Mouse (Mus musculus) adrenal gland, postnatal 14 days (tissue): ENCODE measurements around the gene Cap1. TPM values are rescaled to one million over a fixed set of nuclear protein-coding genes. Genes with fewer than 3 reads are reported as not detected.
A peak's percentile ranks its signal among the peaks of the same experiment; 100 is the strongest.

Experiments used
- DNase-seq: peaks from one replicate; pipeline ENCODE4 v3.0.0; 2021; ENCODE audit warnings: mixed read lengths
- long read RNA-seq, 2 experiments: library from polyadenylated mRNA; stranded (forward); transcript quantifications; one replicate each; pipeline ENCODE4 v2.0.0; 2021
- total RNA-seq: library from RNA; stranded (reverse); gene quantifications from 2 replicates; pipeline ENCODE4 v1.2.3, GENCODE M21; 2021

Gene Cap1
- total RNA-seq: 125 and 139 TPM in 2 replicates
- long read RNA-seq, experiment 1, transcript Cap1-201 (13 exons, 2,620 nt): minor isoform, 5 of 47 reads
- long read RNA-seq, experiment 1, transcript Cap1-202 (13 exons, 2,737 nt): minor isoform, 8 of 47 reads
- long read RNA-seq, experiment 1, transcript Cap1-203 (13 exons, 2,768 nt): major isoform, 19 of 47 reads
- long read RNA-seq, experiment 1, partial matches to known transcripts: 1 of 47 reads
- long read RNA-seq, experiment 1, other reads (novel, unspliced or antisense): 14 of 47 reads
- long read RNA-seq, experiment 2, transcript Cap1-202 (13 exons, 2,737 nt): major isoform, 13 of 36 reads
- long read RNA-seq, experiment 2, transcript Cap1-203 (13 exons, 2,768 nt): minor isoform, 10 of 36 reads
- long read RNA-seq, experiment 2, partial matches to known transcripts: 4 of 36 reads
- long read RNA-seq, experiment 2, other reads (novel, unspliced or antisense): 5 of 36 reads

DNA sequence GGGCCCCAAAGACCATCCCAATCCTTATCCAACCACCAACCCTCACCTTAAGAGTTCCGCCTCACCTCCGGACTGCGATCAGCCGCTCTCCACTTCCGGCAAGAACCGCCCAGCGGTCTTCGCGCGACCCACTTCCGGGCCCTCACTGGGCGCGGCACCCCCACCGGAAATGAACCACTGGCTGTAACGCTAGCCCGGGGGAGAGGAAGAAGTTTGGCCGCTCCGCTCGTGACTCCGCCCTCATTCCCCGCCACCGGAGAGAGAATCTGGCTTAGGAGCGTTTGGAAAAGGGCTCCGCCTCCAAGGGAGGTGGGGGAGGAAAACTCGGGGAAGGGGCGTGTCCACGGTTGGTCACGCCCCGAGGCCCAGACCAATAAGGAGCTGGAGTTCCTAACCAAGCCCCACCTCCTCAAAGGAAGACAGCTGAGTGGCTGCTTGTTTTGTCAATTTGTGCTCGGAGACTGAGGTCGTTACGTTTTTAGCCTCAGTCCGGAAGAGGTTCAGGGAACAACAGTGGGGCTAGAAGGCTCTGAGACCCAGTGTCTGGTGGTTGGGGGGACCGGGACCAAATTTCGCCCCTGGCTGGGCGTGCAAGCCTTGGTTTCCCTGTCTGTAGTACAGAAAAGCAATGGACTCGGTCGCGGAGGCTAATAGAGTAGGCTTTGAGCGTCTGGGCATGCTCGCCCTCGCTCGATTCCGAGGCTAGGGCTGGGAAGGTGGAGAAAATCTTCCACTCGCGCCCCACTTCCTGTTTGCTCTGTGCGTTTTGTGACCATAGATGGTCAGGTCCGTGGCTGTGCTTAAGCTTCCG lies at the start of gene Cap1:
Cap1 (minus strand) TSS at position 289 of the 811 bp plus-strand sequence.
- DNase-seq: peak; percentile 99

DNA sequence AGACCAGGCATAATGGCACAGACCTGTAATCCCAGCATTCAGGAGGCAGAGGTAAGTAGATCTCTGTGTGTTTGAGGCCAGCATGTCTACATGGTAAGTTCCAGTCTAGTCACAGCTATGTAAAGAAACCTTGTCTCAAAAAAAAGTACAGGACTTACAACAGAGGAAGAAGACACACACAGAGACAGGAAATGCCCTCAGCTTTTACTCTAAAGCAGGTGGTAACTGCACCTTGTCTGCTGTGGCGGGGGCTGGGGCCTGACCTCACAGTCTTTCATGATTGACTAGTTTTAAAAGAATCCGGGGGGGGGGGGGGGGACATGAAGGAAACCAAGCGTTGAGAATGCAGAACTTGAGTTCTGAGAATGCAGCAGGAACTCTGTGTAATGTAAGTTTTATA lies 48.0 kb upstream of the Cap1 start:
- DNase-seq: peak; percentile 13

DNA sequence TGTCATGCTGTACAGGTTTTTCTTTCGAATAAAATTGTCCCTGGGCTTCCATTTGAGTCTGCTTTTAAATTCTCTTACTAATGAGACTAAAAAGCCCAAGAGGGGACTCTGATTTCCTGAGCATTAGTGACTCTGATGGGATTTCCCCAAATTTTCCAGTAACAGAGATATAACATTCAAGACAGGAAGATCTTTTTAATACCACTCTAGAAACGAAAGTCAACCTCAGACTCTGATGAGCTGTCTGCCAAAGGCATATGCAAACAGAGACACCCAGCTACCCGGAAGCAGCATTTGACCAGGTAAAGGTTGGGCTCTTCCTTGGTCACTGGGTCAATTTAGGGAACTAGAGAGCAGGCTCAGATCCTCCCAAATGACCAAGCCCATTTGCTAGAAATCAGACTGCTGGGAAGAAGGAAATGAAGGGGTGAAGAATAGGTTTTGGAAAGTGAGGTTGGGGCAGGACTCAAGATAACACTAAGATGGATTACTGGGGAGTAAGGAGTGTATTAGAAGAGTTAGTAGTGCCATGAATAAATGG lies 47.3 kb upstream of the Cap1 start:
- no peak for DNase-seq

DNA sequence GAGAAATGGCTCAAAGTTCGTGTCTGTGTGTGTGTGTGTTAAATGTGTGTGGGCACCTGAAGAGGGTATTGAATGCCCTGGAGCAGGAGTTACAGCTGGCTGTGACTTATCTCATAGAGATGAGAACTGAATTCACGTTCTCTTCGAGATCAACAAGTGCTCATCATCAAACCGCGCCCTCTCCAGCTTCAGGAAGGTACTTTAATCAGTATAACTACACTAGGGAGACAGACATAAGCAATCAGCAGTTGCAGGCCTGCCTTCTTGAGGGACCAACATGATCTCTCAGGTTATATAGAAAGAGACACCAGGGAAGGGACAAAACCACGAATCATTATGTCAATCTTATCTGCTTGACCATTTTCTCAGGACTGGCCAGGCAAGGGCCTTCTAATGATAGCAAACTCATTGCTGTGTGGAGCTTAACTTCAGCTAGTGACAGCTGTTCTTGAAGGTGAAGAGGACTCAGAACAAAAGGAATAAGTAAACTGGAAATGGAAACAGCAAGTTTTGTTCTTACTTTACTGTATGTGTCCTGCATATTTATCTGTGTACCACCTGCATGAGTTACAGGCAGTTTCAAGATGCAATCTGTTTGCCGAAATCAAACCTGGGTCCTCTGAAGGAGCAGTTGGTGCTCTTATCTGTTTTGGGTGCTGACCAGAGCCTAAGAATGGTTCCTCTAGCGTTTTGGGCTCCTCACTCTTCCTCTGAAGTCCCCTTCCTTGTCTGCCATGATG lies 46.6 kb upstream of the Cap1 start:
- DNase-seq: no peak

DNA sequence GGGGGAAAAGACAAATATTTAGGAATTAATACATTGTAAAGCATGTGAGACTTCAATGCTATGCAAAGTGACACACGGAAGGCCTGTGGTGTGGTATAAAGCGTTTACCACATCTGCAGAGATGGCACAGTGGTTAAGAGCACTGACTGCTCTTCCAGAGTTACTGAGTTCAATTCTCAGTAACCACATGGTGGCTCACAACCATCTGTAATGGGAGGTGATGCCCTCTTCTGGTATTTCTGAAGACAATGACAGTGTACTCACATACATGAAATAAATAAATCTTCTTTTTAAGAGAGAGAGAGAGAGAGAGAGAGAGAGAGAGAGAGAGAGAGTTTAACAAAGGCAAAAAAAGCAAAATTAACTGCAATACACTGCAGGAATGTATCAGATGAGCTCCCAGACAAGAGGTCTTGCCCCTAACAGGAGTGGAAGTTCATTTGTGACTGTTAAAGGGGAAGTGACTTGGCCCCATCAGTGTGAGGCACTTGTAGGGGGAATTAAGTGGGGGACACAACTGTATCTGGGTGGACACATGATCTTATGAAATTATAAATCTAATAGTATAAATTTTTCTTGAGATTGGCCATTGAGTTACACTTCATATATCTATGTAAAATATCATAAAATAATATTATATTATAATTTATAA lies 45.2 kb upstream of the Cap1 start:
- no peak for DNase-seq

DNA sequence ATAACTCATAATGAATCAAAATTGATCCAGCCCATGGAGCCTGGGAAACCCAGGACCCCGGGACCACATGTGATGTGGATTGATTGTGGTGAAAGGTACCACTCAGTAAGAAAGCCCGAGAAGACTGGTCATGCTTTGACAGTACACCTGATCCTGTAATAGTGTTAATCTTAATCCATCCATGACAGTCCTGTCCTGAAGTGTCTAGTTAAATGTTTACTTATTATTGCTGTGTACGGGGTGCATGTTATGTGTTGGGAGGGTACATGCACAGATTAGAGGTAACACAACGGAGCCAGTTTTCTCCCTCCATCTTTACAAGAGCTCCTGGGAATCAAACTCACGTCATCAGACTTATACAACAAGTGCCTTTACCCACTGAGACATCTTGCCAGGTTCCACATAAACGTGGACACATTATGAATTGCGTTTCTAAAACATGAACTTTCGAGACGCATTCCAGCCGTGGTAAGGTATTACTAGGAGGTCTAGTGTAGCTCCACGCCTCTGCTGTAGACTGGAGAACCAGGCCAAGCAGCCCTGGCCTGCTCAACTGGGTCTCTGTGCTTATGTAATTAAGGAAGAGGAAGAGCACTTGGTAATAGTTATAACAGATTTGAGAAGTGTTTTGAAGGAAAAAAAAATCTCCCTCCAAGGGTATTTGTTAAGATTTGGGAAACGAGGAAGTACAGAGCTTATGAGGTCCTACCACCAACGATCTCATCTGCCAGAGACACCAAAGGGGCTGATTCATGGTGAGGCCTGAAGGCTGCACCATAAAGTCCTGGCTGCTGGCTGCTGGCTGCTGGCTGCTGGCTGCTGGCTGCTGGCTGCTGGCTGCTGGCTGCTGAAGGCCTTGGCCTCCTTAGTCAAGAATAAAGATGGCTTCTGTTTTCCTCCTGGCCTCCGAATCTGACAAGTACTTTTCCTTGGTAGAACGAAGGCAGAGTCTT lies 37.8 kb upstream of the Cap1 start:
- DNase-seq: no peak

DNA sequence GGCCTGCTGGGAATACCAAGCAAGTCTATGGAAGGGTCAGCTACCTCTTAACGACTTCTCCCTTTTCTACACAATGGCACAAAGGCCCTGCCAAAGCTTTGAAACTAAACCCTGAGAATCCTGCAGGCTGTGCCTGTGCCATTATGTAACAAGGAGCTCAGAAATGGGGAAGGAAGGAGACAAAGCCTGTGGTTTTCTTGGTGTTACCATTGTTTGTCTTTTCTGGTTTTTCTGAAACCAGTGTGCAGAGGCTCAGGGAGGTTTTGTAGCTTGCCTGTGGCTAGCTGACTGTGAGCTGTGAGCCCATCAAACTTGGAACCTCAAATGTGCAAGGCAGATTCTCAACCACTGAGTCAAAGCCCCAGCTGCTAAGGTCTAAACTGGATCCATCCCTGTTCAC lies 37.0 kb upstream of the Cap1 start:
- no peak for DNase-seq

DNA sequence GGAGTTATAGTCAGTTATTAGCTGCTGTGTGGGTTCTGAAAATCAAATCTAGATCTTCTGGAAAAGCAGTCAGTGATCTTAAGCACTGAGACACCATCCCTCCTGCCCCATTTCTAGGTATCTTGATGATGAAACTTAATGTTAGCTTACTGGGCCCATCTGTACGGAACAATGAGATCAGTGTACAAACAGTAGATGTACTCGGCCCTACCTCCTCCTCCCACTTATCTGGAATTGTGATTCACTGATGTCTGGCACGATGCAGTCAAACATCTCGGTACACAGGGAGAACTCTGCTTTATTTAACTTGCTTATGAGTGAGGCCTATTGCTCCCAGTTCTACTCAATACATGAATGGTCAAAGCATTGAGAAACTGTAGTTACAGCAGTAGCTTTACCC lies 30.1 kb upstream of the Cap1 start:
- no peak for DNase-seq

DNA sequence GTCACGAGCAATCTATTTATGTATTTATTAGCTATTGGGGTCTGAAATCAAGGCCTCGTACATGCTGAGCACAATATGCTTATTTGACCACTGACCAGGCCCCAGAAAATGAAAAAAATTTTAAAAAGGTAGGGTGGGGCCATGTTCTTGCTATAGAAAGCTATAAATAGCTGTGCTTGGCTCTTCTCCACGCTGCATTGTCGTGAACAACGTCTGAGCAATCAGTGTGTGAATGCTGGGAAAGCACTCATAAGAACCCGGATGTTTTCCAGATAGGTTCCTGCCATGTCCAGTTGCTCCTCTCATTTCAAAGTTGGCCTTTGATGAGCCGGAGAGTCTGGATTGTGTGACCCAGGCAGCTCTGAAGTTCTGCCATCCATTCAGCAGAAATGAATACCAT lies 28.3 kb upstream of the Cap1 start:
- DNase-seq: no peak

DNA sequence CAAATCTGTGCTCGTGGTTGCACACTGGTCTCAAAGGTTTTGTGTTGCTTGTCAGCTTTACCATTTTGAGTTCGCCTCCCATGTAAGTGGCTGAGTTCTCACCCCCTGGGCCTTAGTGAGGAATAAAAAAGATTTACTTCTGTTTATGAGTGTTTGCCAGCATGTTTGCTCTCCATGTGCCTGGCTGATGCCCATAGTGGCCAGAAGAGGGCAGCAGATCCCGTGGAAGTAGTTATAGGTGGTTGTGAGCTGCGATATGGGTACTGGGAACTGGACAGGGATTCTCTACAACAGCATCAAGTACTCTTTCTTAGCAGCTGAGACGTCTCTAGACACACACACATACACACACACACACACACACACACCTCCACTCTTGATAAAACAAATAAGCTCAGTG lies 26.8 kb upstream of the Cap1 start:
- no peak for DNase-seq

DNA sequence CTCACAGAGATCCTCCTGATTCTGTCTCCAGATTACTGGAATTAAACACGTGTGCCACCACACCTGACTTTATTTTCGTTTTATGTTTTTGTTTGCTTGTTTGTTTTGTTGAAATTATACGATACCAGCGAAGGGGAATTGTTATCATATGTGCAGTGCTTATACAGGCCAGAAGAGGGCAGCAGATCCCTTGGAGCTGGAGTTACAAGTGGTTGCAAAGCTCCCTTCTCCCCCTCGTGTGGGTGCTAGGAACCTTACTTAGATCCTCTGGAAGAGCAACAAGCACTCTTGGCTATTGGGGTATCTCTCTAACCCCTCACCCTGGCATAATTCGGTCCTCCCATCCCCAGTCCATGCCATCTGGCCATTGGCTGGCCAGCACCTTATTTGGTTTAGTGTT lies 24.7 kb upstream of the Cap1 start:
- DNase-seq: peak; percentile 21

DNA sequence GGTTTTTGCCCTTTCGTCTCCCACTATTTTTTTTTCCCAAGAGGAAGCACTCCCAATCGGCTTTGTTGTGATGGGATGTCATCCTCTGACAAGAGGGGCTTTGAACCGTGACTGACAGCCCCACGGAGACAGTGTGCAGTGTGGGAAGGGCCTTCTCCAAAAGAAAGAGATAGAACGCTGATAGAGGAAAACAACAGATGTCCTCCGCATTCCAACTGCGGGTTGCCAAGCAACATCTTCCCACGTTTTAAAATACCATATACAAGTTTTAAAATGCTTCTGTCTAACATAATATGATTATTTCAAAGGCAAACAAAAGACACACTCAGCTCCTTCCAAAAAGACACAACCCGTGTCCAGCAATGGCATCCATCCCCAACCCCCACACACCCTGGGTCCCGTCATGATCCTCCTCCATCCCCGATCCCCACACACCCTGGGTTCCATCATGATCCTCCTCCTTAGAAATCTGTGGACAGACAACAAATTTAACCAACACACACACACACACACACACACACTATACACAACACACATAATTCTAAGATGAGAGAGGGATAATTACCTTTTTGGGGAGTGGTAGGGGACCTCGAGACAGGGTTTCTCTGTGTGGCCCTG lies 23.8 kb upstream of the Cap1 start:
- no peak for DNase-seq

DNA sequence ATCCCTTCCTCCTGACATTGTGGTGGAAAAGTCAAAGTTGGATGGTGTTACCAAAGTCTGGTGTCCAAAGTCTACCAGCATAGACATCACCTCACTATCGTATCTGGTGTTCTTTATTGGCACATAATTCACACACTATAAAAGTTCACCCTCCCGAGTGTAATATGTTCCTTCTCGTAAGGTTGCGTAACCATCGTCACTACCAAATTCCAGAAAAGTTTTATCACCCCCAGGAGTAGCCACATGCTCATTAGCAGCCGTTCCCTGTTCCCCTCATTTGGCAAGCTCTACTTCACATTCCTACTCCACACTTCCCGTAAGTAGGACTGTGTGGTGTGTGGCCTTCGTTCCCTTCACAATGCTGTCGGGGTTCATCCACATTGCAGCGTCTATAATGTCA lies 19.5 kb upstream of the Cap1 start:
- no peak for DNase-seq

DNA sequence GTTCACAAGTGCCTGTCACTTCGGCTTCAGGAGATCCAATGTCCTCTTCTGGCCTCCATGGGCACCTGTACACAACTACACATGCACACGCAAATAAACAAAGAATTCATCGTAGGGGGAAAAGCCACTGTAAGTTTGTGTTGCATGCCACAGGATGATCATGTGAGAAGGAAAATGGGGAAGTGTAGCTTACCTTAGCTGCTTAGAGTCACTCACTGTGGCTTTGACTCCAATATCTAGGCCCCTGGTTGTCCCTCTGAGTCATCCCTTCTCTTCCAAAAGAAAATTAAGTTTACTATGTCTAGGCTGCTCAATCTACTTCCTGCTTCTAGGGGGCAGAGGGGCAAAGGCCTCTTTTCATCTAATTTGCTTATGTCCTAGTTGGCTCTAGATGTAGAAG lies 17.9 kb upstream of the Cap1 start:
- DNase-seq: no peak

DNA sequence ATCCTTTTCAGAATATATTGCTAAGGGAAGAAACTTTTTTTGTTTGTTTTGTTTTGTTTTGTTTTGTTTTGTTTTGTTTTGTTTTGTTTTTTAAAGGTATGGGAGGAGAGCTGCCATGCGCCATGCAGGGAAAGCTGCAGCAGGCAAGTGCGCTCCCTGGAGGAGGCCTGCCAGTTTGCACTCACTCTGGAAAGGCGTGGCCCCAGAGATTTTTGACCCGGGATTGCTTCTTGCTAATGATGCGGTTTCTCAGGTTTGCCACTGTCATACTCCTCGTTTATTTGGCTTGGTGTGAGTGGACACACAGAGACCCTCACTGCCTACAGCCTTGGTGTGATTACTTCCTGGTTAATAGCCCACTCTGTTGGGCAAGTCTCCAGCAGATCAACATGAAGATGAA lies 16.3 kb upstream of the Cap1 start:
- DNase-seq: peak; percentile 51

DNA sequence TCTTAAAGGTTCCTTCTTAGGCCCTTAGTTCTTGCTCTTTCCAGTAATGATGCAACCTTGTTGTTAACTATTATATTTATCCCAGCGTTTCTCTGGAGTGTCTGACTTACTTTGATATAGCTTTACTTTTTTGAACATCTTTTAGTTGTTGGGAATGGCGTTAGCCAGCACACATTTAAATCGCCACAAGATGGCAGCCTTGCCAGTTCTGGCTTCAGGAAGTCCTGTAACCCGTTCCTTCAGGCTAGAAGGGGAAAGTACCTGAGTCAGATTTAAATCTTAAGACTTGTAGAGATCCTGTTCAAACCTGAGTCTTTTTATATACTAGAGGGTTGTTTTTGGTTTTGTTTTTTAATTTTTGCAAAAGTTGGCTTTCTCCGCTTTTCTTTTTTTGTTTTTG lies 12.5 kb upstream of the Cap1 start:
- DNase-seq: peak; percentile 72

DNA sequence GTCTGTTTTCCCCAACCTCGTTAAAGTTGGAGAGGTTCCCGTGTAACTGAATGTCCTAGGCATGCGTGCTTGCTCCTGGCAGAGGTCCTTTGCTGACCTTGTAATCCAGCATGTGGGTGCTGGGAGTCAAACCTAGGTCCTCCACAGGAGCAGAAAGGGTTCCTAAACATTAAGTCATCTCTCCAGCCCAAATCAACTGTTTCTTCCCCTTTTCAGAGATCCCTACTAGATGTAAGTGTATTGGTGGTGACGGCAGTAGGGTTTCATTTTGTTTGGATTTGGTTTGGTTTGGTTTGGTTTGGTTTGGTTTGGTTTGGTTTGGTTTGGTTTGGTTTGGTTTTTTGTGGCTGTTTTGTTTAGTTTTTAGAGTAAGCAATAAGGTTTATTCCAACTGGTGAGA lies 11.9 kb upstream of the Cap1 start:
- DNase-seq: no peak

DNA sequence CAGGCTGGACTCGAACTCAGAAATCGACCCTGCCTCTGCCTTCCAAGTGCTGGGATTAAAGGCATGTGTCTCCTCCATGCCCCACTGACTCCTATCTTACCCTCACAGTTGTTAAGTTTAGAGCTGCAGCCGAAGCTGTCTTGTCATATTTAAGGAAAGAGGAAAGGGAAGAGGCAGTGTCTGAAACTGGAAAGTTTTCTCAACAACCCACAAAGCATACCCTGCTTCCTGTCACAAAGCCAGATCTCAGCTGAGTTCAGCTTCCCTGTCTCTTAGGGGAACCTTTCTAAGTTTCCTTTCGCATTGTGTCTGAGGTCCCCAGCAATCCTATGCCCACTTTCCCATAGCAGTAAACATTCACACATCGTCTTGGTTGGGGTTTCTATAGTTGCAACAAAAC lies 6.3 kb upstream of the Cap1 start:
- DNase-seq: no peak

DNA sequence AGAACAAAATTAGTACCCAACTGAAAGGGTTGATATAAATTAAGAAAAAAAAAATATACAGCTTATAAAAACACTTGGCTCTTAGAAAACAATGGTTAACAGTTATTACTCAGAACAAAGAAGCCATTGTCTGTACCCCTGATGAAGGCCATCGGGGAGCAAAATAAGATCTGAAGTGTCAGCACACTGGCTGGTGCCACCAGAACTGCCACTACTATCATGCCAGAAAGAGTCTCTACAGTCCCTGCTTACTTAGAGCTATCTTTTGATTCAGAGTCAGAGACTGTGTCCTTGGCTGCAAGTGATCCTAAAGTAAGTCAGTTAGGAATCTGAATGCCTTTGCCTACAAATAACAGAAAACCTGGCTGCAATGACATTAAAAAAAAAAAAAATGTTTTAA lies 5.7 kb upstream of the Cap1 start:
- no peak for DNase-seq

DNA sequence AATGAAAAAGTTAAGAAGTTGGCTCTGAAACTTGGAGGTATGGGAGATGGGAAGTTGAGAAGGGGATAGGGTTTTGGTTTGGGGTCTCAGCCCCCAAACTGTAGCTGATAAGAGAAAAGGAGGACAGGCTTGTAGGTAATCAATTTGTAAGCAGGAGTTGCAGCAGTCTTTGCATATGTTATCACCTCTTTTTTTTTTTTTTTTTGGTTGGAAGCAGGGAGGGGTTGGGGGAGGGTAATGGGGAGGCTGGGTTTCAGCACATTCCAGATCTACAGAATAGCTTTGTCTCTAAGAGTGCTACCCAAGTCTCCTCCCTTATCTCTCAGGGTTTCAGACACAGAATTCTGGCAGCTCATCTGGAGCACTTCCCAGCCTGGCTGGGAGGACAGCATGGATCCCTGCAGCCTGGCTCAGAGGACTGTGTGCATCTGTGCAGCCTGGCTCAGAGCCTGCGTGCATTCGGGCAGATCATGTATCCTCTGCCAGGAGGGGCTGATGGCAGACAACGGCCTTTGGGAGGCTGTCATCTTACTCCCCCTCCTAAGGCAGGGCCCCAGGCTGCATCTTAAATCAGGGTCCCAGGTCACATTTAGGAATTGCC lies 5.1 kb upstream of the Cap1 start:
- peak; percentile 46 for DNase-seq
